Mouse (Mus musculus) liver, adult 2 months (tissue): Measurements from ENCODE around the gene Trmt61a. TPM values are rescaled to one million over a fixed set of nuclear protein-coding genes. Genes with fewer than 3 reads are reported as not detected.

Experiments
- DNase-seq: peaks from one replicate; pipeline ENCODE4 v3.0.0-alpha.2; 2011; ENCODE audit warnings: low read depth, low spot score; ENCODE audit errors: extremely low read depth
- H3K27ac ChIP-seq: fragments of 200-500 bp; replicated peaks from 2 replicates; pipeline ENCODE4 v1.5.1; 2012; ENCODE audit warnings: low read depth, mild to moderate bottlenecking, control low read depth, inconsistent platforms, low read length; ENCODE audit not compliant: insufficient read depth
- H3K27me3 ChIP-seq: fragments of 200-500 bp; 2 replicates; pipeline ENCODE4 v1.6.1; 2012; ENCODE audit warnings: mild to moderate bottlenecking, moderate library complexity, low read length, inconsistent platforms; ENCODE audit not compliant: control insufficient read depth, insufficient read depth
- H3K36me3 ChIP-seq: fragments of 200-500 bp; 2 replicates; pipeline ENCODE4 v1.6.1; 2012; ENCODE audit warnings: low read length, inconsistent platforms; ENCODE audit not compliant: control insufficient read depth, insufficient read depth
- H3K4me1 ChIP-seq: fragments of 200-500 bp; 2 replicates; pipeline ENCODE4 v1.6.1; 2011; ENCODE audit warnings: low read length; ENCODE audit not compliant: control insufficient read depth, insufficient read depth
- H3K4me3 ChIP-seq: fragments of 200-500 bp; 2 replicates; pipeline ENCODE4 v1.5.1; 2011; ENCODE audit warnings: low read depth, mild to moderate bottlenecking, control low read depth, low read length, moderate library complexity; ENCODE audit not compliant: insufficient read depth
- H3K79me2 ChIP-seq: fragments of 200-500 bp; 2 replicates; pipeline ENCODE4 v1.6.1; 2012; ENCODE audit warnings: inconsistent platforms, mild to moderate bottlenecking, low read length, moderate library complexity; ENCODE audit not compliant: control insufficient read depth, insufficient read depth
- H3K9ac ChIP-seq: fragments of 200-500 bp; 2 replicates; pipeline ENCODE4 v1.6.1; 2012; ENCODE audit warnings: low read depth, mild to moderate bottlenecking, control low read depth, inconsistent platforms, low read length
- CTCF ChIP-seq: fragments of 200-500 bp; IDR thresholded peaks from 2 replicates; pipeline ENCODE4 v1.5.1; 2011; ENCODE audit warnings: low read depth, low read length, control low read depth
- POLR2A ChIP-seq: fragments of 200-500 bp; IDR thresholded peaks from 2 replicates; pipeline ENCODE4 v1.6.1; 2011; ENCODE audit warnings: low read length, control low read depth; ENCODE audit not compliant: insufficient read depth; ENCODE audit errors: extremely low read depth
- WGBS: fragments of 180-500 bp; shearing (Covaris S2); methylation state at CpG from one replicate; pipeline ENCODE4 v1.1.7; 2018; 5-methylcytosine and 5-hydroxymethylcytosine counted together
- polyA plus RNA-seq: library from polyadenylated mRNA; depleted of rRNA; stranded (reverse); fragments of >200 nt; gene quantifications from 2 replicates; pipeline ENCODE4 v1.2.3, GENCODE M21; 2012
- total RNA-seq: library from RNA; depleted of rRNA; stranded (reverse); fragments of >200 nt; gene quantifications from 2 replicates; pipeline ENCODE4 v1.2.3, GENCODE M21; 2014

The Trmt61a gene
- total and polyA plus RNA-seq, 2 experiments: 2.3 to 33.1 TPM

GRCm38 (mm10) chr12:111670976-111671375 is 6.9 kb upstream of the Trmt61a start:
- DNase-seq: no peak
- Histone ChIP-seq H3K36me3 (no peaks in the 10 kb centered on the region), H3K4me3 (peak overlapping the region; percentile 66; the same call in 1 of the 2 replicates), H3K79me2 (no peaks in the 10 kb centered on the region), H3K9ac (peak overlapping the region; percentile 62), H3K4me1 (peaks cover 12% of the 10 kb centered on the region), H3K27ac (no peak overlapping the region), H3K27me3 (peaks cover 16% of the 10 kb centered on the region)
- no peak for TF ChIP-seq POLR2A
- TF ChIP-seq CTCF: no peak
- 5% methylated on average over 33 of the region's 35 CpGs for WGBS

GRCm38 (mm10) chr12:111671431-111671902 is 6.4 kb upstream of the Trmt61a start:
- no peaks in the 10 kb centered on the region for H3K79me2 ChIP-seq
- H3K4me3 ChIP-seq: peak overlapping the region; percentile 66
- peaks cover 12% of the 10 kb centered on the region for H3K4me1 ChIP-seq
- no peak overlapping the region for H3K27ac ChIP-seq
- TF ChIP-seq POLR2A: no peak
- TF ChIP-seq CTCF: no peak
- peak overlapping the region; percentile 62 for H3K9ac ChIP-seq
- peaks cover 16% of the 10 kb centered on the region for H3K27me3 ChIP-seq
- WGBS: 2% methylated on average over 34 of the region's 34 CpGs
- no peaks in the 10 kb centered on the region for H3K36me3 ChIP-seq
- no peak for DNase-seq

GRCm38 (mm10) chr12:111672176-111672575 is 5.7 kb upstream of the Trmt61a start, which contains the start of gene Ckb:
Gene Ckb, minus strand, starts transcription at chr12:111672338.
- H3K4me1 ChIP-seq: peaks cover 12% of the 10 kb centered on the region
- 2% methylated on average over 31 of the region's 31 CpGs for WGBS
- H3K36me3 ChIP-seq: no peaks in the 10 kb centered on the region
- DNase-seq: no peak
- H3K79me2 ChIP-seq: no peaks in the 10 kb centered on the region
- peak within 1 kb of the TSS; percentile 66 for H3K4me3 ChIP-seq
- H3K27me3 ChIP-seq: peaks cover 16% of the 10 kb centered on the region
- TF ChIP-seq CTCF (no peak), POLR2A (0 out of 2 replicates have a peak, but pooled peaks have one; percentile 21)
- H3K9ac ChIP-seq: peak within 1 kb of the TSS; percentile 62
- no peak within 1 kb of the TSS for H3K27ac ChIP-seq

- Histone ChIP-seq H3K4me3 (no peak overlapping the region; the same call in 1 of the 2 replicates), H3K27me3 (peaks cover 16% of the 10 kb centered on the region), H3K36me3 (no peaks in the 10 kb centered on the region), H3K79me2 (no peaks in the 10 kb centered on the region), H3K4me1 (peaks cover 14% of the 10 kb centered on the region), H3K9ac (no peak overlapping the region), H3K27ac (no peak overlapping the region)
- TF ChIP-seq POLR2A (no peak), CTCF (no peak)
- no peak for DNase-seq
- WGBS: 18% methylated on average over 12 of the region's 12 CpGs
These were observed 5.3 kb upstream of the Trmt61a start for GRCm38 (mm10) chr12:111672581-111672980.

- H3K4me3 ChIP-seq: no peak overlapping the region
- WGBS: 77% methylated on average over 2 of the region's 2 CpGs
- peaks cover 16% of the 10 kb centered on the region for H3K27me3 ChIP-seq
- no peaks in the 10 kb centered on the region for H3K79me2 ChIP-seq
- TF ChIP-seq POLR2A: no peak
- TF ChIP-seq CTCF: no peak
- H3K9ac ChIP-seq: no peak overlapping the region
- peak; percentile 19 for DNase-seq
- peaks cover 9% of the 10 kb centered on the region; the same call in 1 of the 2 replicates for H3K4me1 ChIP-seq
- H3K27ac ChIP-seq: 0 out of 2 replicates have a peak overlapping the region, but pooled peaks have one; percentile 2
- H3K36me3 ChIP-seq: no peaks in the 10 kb centered on the region
These were observed 2.9 kb upstream of the Trmt61a start for GRCm38 (mm10) chr12:111674850-111675486.
